Mouse (Mus musculus) urinary bladder, postnatal 14 days (tissue): ENCODE measurements around the gene Hck.
A peak's percentile ranks its signal among the peaks of the same experiment; 100 is the strongest.

Experiments used
- DNase-seq: peaks from one replicate; pipeline ENCODE4 v3.0.0; 2021; ENCODE audit warnings: low spot score

Hck gene

GRCm38 (mm10) chr2:153108313-153109264 lies at the start of gene Hck:
Gene Hck, plus strand, starts transcription at chr2:153108468.
- peak; percentile 72 for DNase-seq

- no peak for DNase-seq
Observed at GRCm38 (mm10) chr2:153060216-153060615, 48.1 kb upstream of the Hck start.

- DNase-seq: no peak
Observed at GRCm38 (mm10) chr2:153063394-153063793, 44.9 kb upstream of the Hck start.

GRCm38 (mm10) chr2:153064190-153064970 lies 43.9 kb upstream of the Hck start:
- no peak for DNase-seq

GRCm38 (mm10) chr2:153065747-153066508 lies 42.3 kb upstream of the Hck start, which contains the start of gene Ccm2l:
Gene Ccm2l, plus strand, starts transcription at chr2:153065955.
- no peak for DNase-seq

GRCm38 (mm10) chr2:153066991-153067390 lies 41.3 kb upstream of the Hck start:
- no peak for DNase-seq

- DNase-seq: no peak
Observed at GRCm38 (mm10) chr2:153070762-153071490, 37.3 kb upstream of the Hck start.

GRCm38 (mm10) chr2:153071491-153072184 lies 36.6 kb upstream of the Hck start:
- DNase-seq: no peak

- DNase-seq: no peak
Observed at GRCm38 (mm10) chr2:153074651-153075050, 33.6 kb upstream of the Hck start.

- no peak for DNase-seq
Observed at GRCm38 (mm10) chr2:153075961-153076360, 32.3 kb upstream of the Hck start.

GRCm38 (mm10) chr2:153080841-153081523 lies 27.3 kb upstream of the Hck start:
- DNase-seq: peak; percentile 83

GRCm38 (mm10) chr2:153081866-153082265 lies 26.4 kb upstream of the Hck start:
- no peak for DNase-seq

- DNase-seq: no peak
Observed at GRCm38 (mm10) chr2:153083275-153083674, 25.0 kb upstream of the Hck start.

GRCm38 (mm10) chr2:153083824-153084223 lies 24.4 kb upstream of the Hck start:
- DNase-seq: no peak

GRCm38 (mm10) chr2:153084261-153084976 lies 23.8 kb upstream of the Hck start:
- no peak for DNase-seq

- DNase-seq: no peak
Observed at GRCm38 (mm10) chr2:153085556-153085955, 22.7 kb upstream of the Hck start.

GRCm38 (mm10) chr2:153086166-153086565 lies 22.1 kb upstream of the Hck start:
- DNase-seq: no peak

GRCm38 (mm10) chr2:153087091-153087490 lies 21.2 kb upstream of the Hck start:
- no peak for DNase-seq

- no peak for DNase-seq
Observed at GRCm38 (mm10) chr2:153089316-153089715, 19.0 kb upstream of the Hck start.
